Mouse (Mus musculus): ENCODE results near the gene Smarcc1. TPM values are rescaled to one million over a fixed set of nuclear protein-coding genes. Genes with fewer than 3 reads are reported as not detected.
A peak's percentile ranks its signal among the peaks of the same experiment; 100 is the strongest.

Gene Smarcc1
- polyA plus RNA-seq, 1 experiment from 2014 or later = 190 TPM

DNA sequence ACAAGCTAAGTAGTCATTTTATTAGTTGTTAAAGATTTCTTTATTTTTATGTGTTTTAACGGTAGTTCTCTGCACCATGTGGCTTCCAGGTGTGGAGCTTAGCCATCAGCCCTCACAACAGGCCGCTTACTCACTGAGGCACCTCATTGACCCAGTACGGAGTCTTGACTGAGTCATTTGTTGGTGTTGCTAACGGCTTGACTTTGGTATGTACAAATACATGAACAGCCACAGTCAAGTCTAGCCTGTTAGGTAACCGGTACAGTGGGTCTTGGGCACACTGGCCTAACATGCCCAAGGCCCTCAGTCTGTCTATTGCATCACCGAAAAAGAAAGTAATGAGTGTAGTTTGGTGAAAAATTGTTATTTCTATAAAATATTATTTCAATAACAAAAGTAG lies 111.2 kb downstream of the Smarcc1 start:
- no peak for ATAC-seq (replicated peaks; ENCODE audit: insufficient number of reproducible peaks, low FRiP score, low TSS enrichment, low read depth)
- 82% methylated on average over 6 of the region's 6 CpGs for WGBS
- no peak for DNase-seq (ENCODE audit: low spot score)
- Histone ChIP-seq H3K9me3 (replicated peaks; ENCODE audit: control insufficient read depth, low read length) (no peaks in the 10 kb centered on the region), H3K36me3 (replicated peaks; ENCODE audit: control insufficient read depth, insufficient read depth, low read depth, low read length) (peaks cover 9% of the 10 kb centered on the region), H3K27me3 (ENCODE audit: control insufficient read depth, insufficient read depth, low read length) (no peaks in the 10 kb centered on the region), H3K4me1 (ENCODE audit: control insufficient read depth, insufficient read depth, low read length) (no peaks in the 10 kb centered on the region), H3K4me2 (ENCODE audit: low read depth, low read length) (no peak overlapping the region), H3K27ac (replicated peaks; ENCODE audit: low read depth, low read length) (no peak overlapping the region), H3K9ac (replicated peaks; ENCODE audit: low read length) (no peak overlapping the region), H3K4me3 (ENCODE audit: low read depth, low read length) (no peak overlapping the region)

DNA sequence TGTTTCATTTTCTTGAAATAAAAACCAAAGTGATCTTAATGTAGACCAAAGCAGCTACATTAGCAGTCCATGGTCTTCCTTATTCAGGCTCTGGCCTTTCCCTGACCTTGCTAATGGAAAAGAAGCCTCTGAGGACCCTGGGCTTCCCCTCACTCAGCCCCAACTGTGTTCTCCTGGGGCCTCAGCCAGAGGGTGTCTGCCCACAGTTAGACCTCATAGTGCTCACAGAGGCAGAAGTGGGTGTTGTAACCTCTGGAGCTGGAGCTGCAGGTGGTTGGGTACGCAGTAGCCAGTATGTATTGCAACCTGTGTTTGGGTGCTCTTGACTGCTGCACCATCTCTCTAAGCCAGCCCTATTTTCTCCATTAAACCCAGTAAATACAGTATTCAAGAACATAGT lies 111.6 kb downstream of the Smarcc1 start:
- Histone ChIP-seq H3K4me1 (ENCODE audit: control insufficient read depth, insufficient read depth, low read length) (no peaks in the 10 kb centered on the region), H3K27ac (replicated peaks; ENCODE audit: low read depth, low read length) (no peak overlapping the region), H3K9me3 (replicated peaks; ENCODE audit: control insufficient read depth, low read length) (no peaks in the 10 kb centered on the region), H3K27me3 (ENCODE audit: control insufficient read depth, insufficient read depth, low read length) (no peaks in the 10 kb centered on the region), H3K9ac (replicated peaks; ENCODE audit: low read length) (no peak overlapping the region), H3K4me2 (ENCODE audit: low read depth, low read length) (no peak overlapping the region), H3K36me3 (replicated peaks; ENCODE audit: control insufficient read depth, insufficient read depth, low read depth, low read length) (peaks cover 9% of the 10 kb centered on the region), H3K4me3 (ENCODE audit: low read depth, low read length) (no peak overlapping the region)
- 96% methylated on average over 1 of the region's 1 CpGs for WGBS
- no peak for ATAC-seq (replicated peaks; ENCODE audit: insufficient number of reproducible peaks, low FRiP score, low TSS enrichment, low read depth)
- DNase-seq (ENCODE audit: low spot score) = no peak

DNA sequence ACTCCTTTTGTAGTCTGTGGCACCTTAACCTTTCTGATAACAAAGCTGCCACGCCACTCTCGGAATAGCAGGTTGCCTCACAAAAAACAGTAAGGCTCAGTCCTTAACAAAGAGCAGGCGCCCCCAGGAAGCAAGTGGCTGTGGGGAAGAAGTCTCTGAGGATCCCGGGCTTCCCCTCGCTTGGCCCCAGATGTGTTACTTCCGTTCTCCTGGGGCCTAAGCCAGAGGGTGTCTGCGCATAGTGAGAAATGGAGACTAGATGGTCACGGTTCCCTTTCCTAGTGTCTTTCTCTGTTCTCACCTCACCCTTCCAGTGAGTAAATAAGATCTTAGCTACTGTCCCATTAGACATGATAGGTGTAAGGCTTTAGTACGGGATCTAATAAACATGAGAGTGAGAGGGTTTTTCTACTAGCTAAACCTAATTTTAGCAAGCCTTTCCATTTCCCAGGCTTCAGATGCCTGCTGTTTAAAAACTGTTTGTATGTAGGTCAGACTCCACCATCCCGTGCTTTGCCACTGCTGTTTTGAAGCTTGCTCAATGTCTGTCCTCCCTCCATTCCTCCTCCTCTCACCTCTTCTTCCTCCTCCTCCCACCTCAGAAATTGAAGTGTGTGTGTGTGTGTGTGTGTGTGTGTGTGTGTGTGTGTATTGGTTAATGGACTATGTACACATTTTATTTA lies 112.2 kb downstream of the Smarcc1 start:
- H3K9me3 ChIP-seq (replicated peaks; ENCODE audit: control insufficient read depth, low read length) = no peaks in the 10 kb centered on the region
- no peak overlapping the region for H3K27ac ChIP-seq (replicated peaks; ENCODE audit: low read depth, low read length)
- H3K36me3 ChIP-seq (replicated peaks; ENCODE audit: control insufficient read depth, insufficient read depth, low read depth, low read length) = peaks cover 12% of the 10 kb centered on the region
- H3K27me3 ChIP-seq (ENCODE audit: control insufficient read depth, insufficient read depth, low read length) = no peaks in the 10 kb centered on the region
- no peak overlapping the region for H3K4me3 ChIP-seq (ENCODE audit: low read depth, low read length)
- DNase-seq (ENCODE audit: low spot score) = no peak
- ATAC-seq (replicated peaks; ENCODE audit: insufficient number of reproducible peaks, low FRiP score, low TSS enrichment, low read depth) = no peak
- WGBS = 80% methylated on average over 10 of the region's 10 CpGs
- no peak overlapping the region for H3K9ac ChIP-seq (replicated peaks; ENCODE audit: low read length)
- no peak overlapping the region for H3K4me2 ChIP-seq (ENCODE audit: low read depth, low read length)
- no peaks in the 10 kb centered on the region for H3K4me1 ChIP-seq (ENCODE audit: control insufficient read depth, insufficient read depth, low read length)

DNA sequence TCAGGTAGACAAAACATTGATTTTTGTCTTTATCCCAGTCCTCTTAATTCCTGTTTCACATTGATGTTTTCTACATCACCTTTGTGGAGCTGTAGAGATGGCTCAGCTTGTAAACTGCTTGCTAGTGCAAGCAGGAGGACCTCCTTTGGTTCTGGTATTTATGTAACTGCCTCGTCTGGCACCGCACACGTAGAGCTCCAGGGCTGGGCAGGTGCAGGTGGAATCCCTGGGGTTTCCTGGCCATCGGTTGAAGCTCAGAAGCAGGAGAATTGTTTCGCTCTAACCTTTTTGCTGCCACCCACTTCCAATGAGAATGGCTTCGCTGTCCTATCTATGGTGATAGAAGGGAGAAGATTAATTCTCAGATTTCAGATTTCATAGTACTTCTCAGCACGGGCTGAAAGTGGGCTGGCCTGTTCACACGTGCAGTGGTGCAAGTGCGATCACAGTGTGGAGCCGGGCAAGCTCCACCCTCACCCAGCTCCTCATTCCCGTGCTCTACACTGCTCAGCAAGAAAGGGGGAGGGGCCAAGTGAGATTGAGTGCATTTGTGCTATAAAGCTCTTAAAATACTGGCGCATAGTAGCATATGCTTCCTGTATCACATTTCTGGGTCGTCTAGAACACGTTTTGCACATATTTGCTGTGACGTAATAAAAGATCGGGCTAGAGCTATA lies 113.0 kb downstream of the Smarcc1 start:
- Histone ChIP-seq H3K9me3 (replicated peaks; ENCODE audit: control insufficient read depth, low read length) (no peaks in the 10 kb centered on the region), H3K4me3 (ENCODE audit: low read depth, low read length) (no peak overlapping the region), H3K36me3 (replicated peaks; ENCODE audit: control insufficient read depth, insufficient read depth, low read depth, low read length) (peaks cover 18% of the 10 kb centered on the region), H3K4me1 (ENCODE audit: control insufficient read depth, insufficient read depth, low read length) (no peaks in the 10 kb centered on the region), H3K9ac (replicated peaks; ENCODE audit: low read length) (no peak overlapping the region), H3K27ac (replicated peaks; ENCODE audit: low read depth, low read length) (no peak overlapping the region), H3K27me3 (ENCODE audit: control insufficient read depth, insufficient read depth, low read length) (no peaks in the 10 kb centered on the region), H3K4me2 (ENCODE audit: low read depth, low read length) (no peak overlapping the region)
- 92% methylated on average over 16 of the region's 16 CpGs for WGBS
- DNase-seq (ENCODE audit: low spot score) = no peak
- no peak for ATAC-seq (replicated peaks; ENCODE audit: insufficient number of reproducible peaks, low FRiP score, low TSS enrichment, low read depth)

DNA sequence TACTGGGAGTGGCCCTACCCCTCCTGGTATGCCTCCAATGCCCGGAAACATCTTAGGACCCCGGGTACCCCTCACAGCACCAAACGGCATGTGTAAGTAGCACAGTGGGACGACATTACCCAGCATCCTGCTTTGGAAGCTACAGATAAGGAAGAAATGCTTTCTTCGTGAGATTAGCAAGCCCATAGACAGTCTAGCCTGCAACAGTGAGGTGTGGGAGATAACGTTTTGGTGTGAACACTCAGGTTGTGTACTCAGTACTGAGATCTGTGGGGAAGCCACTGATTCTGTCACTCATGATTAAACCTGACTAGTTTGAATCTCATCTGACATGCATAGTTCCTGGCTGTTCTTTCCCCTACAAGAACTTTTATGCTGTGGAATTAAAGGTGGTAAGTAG lies 117.5 kb downstream of the Smarcc1 start:
- Histone ChIP-seq H3K9ac (replicated peaks; ENCODE audit: low read length) (no peak overlapping the region), H3K27ac (replicated peaks; ENCODE audit: low read depth, low read length) (no peak overlapping the region), H3K4me3 (ENCODE audit: low read depth, low read length) (no peak overlapping the region), H3K27me3 (ENCODE audit: control insufficient read depth, insufficient read depth, low read length) (no peaks in the 10 kb centered on the region), H3K9me3 (replicated peaks; ENCODE audit: control insufficient read depth, low read length) (no peaks in the 10 kb centered on the region), H3K4me2 (ENCODE audit: low read depth, low read length) (no peak overlapping the region), H3K4me1 (ENCODE audit: control insufficient read depth, insufficient read depth, low read length) (no peaks in the 10 kb centered on the region), H3K36me3 (replicated peaks; ENCODE audit: control insufficient read depth, insufficient read depth, low read depth, low read length) (peaks cover 25% of the 10 kb centered on the region)
- no peak for DNase-seq (ENCODE audit: low spot score)
- no peak for ATAC-seq (replicated peaks; ENCODE audit: insufficient number of reproducible peaks, low FRiP score, low TSS enrichment, low read depth)
- WGBS = 95% methylated on average over 6 of the region's 6 CpGs

DNA sequence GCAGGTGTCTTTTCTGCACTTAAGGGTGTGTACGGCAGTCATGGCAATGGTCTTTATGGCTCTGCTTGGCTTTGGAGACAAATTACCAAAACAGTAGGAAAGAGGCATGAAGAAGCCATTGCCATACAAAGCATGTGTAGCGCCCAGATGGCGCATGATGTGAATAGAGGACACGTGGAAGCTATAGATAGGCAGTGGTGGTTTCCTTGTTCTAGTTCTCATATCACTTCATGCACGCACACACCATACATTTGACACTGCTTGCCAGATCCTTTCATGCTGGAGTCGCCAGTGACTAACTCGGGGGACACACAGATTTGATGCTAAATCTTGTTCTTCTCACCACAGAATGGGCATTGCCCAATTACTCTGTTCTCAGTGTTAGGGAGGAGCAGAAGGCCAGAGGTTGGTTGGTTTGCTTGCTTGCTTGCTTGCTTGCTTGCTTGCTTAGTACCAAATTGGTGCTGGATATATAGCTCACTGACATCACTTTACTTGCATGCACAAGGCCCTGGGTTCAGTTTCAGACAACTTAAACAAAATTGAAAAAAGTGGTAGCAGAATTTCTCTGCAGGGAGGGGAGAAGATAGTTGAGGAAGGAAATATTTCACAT lies 125.8 kb downstream of the Smarcc1 start, which contains the start of gene Cspg5:
TSS of gene Cspg5 (plus strand) at position 563 of the 613 bp plus-strand sequence.
- WGBS = 89% methylated on average over 7 of the region's 7 CpGs
- H3K4me2 ChIP-seq (ENCODE audit: low read depth, low read length) = no peak within 1 kb of the TSS
- DNase-seq (ENCODE audit: low spot score) = no peak
- peaks cover 5% of the 10 kb centered on the region for H3K36me3 ChIP-seq (replicated peaks; ENCODE audit: control insufficient read depth, insufficient read depth, low read depth, low read length)
- ATAC-seq (replicated peaks; ENCODE audit: insufficient number of reproducible peaks, low FRiP score, low TSS enrichment, low read depth) = no peak
- no peak within 1 kb of the TSS for H3K4me3 ChIP-seq (ENCODE audit: low read depth, low read length)
- no peak within 1 kb of the TSS for H3K27ac ChIP-seq (replicated peaks; ENCODE audit: low read depth, low read length)
- no peaks in the 10 kb centered on the region for H3K9me3 ChIP-seq (replicated peaks; ENCODE audit: control insufficient read depth, low read length)
- H3K27me3 ChIP-seq (ENCODE audit: control insufficient read depth, insufficient read depth, low read length) = peaks cover 16% of the 10 kb centered on the region
- H3K4me1 ChIP-seq (ENCODE audit: control insufficient read depth, insufficient read depth, low read length) = peaks cover 4% of the 10 kb centered on the region; the same call in 1 of the 2 replicates
- H3K9ac ChIP-seq (replicated peaks; ENCODE audit: low read length) = no peak within 1 kb of the TSS

DNA sequence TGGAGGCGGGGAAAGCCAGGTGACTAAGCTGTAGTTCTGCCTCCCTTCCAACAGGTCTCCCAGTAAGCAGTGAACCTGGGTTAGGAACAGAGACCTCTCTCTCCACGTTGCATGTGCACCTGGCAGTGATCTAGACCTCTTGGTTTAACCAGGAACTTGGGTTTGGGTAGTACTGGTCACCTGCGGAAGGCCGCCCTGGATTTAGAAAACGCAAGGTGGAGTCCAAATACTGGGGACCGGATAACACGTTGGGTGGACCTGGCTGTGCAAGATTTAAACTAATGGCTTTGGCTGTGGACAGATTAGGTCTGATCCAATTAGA lies 127.0 kb downstream of the Smarcc1 start:
- H3K36me3 ChIP-seq (replicated peaks; ENCODE audit: control insufficient read depth, insufficient read depth, low read depth, low read length) = no peaks in the 10 kb centered on the region
- H3K4me3 ChIP-seq (ENCODE audit: low read depth, low read length) = peak overlapping the region; percentile 53
- DNase-seq (ENCODE audit: low spot score) (no peak), ATAC-seq (replicated peaks; ENCODE audit: insufficient number of reproducible peaks, low FRiP score, low TSS enrichment, low read depth) (no peak)
- no peak overlapping the region for H3K9ac ChIP-seq (replicated peaks; ENCODE audit: low read length)
- peaks cover 4% of the 10 kb centered on the region; the same call in 1 of the 2 replicates for H3K4me1 ChIP-seq (ENCODE audit: control insufficient read depth, insufficient read depth, low read length)
- peak overlapping the region; percentile 98 for H3K4me2 ChIP-seq (ENCODE audit: low read depth, low read length)
- WGBS = 19% methylated on average over 7 of the region's 7 CpGs
- no peak overlapping the region for H3K27ac ChIP-seq (replicated peaks; ENCODE audit: low read depth, low read length)
- H3K27me3 ChIP-seq (ENCODE audit: control insufficient read depth, insufficient read depth, low read length) = peaks cover 16% of the 10 kb centered on the region
- H3K9me3 ChIP-seq (replicated peaks; ENCODE audit: control insufficient read depth, low read length) = no peaks in the 10 kb centered on the region
